Mouse (Mus musculus) ES-Bruce4 (cell line): ENCODE measurements around the gene Zmynd19.

Experiments used
- CTCF ChIP-seq: IDR thresholded peaks from one replicate; pipeline ENCODE4 v1.8.1; 2011; ENCODE audit warnings: low read depth, low read length
- EP300 ChIP-seq: IDR thresholded peaks from 2 replicates; pipeline ENCODE4 v1.6.1; 2011; ENCODE audit warnings: low read depth, low read length; ENCODE audit not compliant: insufficient read depth

GRCm38 (mm10) chr2:24929119-24929518 lies 20.5 kb upstream of the Zmynd19 start:
- TF ChIP-seq EP300 (no peak), CTCF (no peak)
